Mouse (Mus musculus) cortical plate, adult 2 months (tissue): ENCODE results near the gene Npas3. TPM values are rescaled to one million over a fixed set of nuclear protein-coding genes. Genes with fewer than 3 reads are reported as not detected.

Experiments used
- H3K27ac ChIP-seq: fragments of 200-500 bp; 2 replicates; pipeline ENCODE4 v1.5.1; 2012; ENCODE audit warnings: low read length, control low read depth, inconsistent platforms; ENCODE audit not compliant: insufficient read depth
- H3K4me1 ChIP-seq: fragments of 200-500 bp; 2 replicates; pipeline ENCODE4 v1.6.1; 2011; ENCODE audit warnings: low read length; ENCODE audit not compliant: control insufficient read depth, insufficient read depth
- H3K4me3 ChIP-seq: fragments of 200-500 bp; 2 replicates; pipeline ENCODE4 v1.5.1; 2011; ENCODE audit warnings: mild to moderate bottlenecking, low read length, control low read depth; ENCODE audit not compliant: insufficient read depth
- CTCF ChIP-seq: fragments of 200-500 bp; IDR thresholded peaks from 2 replicates; pipeline ENCODE4 v1.5.1; 2011; ENCODE audit warnings: mild to moderate bottlenecking, control low read depth, low read length; ENCODE audit not compliant: insufficient read depth; ENCODE audit errors: extremely low read depth
- POLR2A ChIP-seq: fragments of 200-500 bp; IDR thresholded peaks from 2 replicates; pipeline ENCODE4 v1.6.1; 2011; ENCODE audit warnings: mild to moderate bottlenecking, low read length, control low read depth; ENCODE audit not compliant: insufficient read depth; ENCODE audit errors: extremely low read depth
- polyA plus RNA-seq: library from polyadenylated mRNA; depleted of rRNA; stranded (reverse); fragments of >200 nt; gene quantifications from 2 replicates; pipeline ENCODE4 v1.2.3, GENCODE M21; 2012; rRNA removed

Npas3 gene
- polyA plus RNA-seq: 7.9 and 8.6 TPM in 2 replicates

- TF ChIP-seq POLR2A: peak; percentile 30; the same call in 1 of the 2 replicates
- no peak for TF ChIP-seq CTCF
- no peaks in the 10 kb centered on the region for H3K4me1 ChIP-seq
- peak within 1 kb of the TSS; percentile 32 for H3K4me3 ChIP-seq
- no peak within 1 kb of the TSS for H3K27ac ChIP-seq
Measured at GRCm38 (mm10) chr12:53248101-53248727, at the start of gene Npas3. TSS of gene Npas3 (plus strand) at chr12:53248677.

- TF ChIP-seq POLR2A (no peak), CTCF (no peak)
- Histone ChIP-seq H3K4me1 (no peaks in the 10 kb centered on the region), H3K4me3 (no peak overlapping the region), H3K27ac (no peak overlapping the region)
Measured at GRCm38 (mm10) chr12:53217141-53217540, 31.3 kb upstream of the Npas3 start.

DNA sequence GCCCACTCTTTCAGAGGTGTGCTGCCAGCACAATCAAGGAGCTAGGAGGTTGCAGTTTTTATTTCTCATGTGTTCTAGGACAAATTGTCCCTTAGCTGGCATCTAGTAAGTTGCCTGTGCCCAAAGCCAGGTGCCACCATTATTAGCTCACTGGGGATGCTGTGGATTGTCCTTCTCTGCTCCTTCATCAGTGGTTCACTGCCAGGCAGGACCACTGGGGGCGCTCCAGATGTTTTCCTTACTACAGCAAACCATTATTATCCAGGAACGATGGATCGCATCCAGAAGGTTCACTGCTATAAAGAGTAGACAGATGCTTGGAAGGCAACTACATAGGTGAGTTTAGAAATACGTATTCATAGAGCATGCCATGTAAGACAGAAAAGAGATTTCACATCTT lies 25.7 kb upstream of the Npas3 start:
- Histone ChIP-seq H3K4me3 (no peak overlapping the region), H3K27ac (no peak overlapping the region), H3K4me1 (no peaks in the 10 kb centered on the region)
- TF ChIP-seq POLR2A (no peak), CTCF (0 out of 2 replicates have a peak, but pooled peaks have one; percentile 6)

DNA sequence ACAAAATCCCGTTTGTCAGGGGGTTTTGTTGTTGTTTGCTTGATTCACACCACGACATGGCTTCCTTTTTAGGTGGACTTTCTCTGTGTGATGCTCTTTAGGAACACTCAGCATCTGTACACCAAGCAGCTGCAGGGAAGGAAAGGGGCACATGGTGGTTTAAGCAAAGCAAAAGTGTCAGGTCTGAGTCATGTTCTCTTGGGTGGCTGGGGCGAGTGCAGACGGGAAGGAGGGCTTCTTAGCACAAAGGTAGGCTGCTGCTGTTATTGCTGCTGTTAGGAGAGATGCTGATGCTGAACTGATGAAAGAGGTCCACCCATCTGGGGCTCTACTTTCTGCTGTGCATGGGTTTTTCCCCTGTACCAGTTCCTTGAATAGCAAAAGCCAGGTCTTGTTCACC lies 21.1 kb upstream of the Npas3 start:
- H3K27ac ChIP-seq: no peak overlapping the region
- TF ChIP-seq POLR2A (no peak), CTCF (no peak)
- no peaks in the 10 kb centered on the region for H3K4me1 ChIP-seq
- H3K4me3 ChIP-seq: no peak overlapping the region

- TF ChIP-seq CTCF (no peak), POLR2A (no peak)
- no peak overlapping the region for H3K27ac ChIP-seq
- H3K4me1 ChIP-seq: no peaks in the 10 kb centered on the region
- no peak overlapping the region for H3K4me3 ChIP-seq
Measured at GRCm38 (mm10) chr12:53229419-53229818, 19.1 kb upstream of the Npas3 start.

DNA sequence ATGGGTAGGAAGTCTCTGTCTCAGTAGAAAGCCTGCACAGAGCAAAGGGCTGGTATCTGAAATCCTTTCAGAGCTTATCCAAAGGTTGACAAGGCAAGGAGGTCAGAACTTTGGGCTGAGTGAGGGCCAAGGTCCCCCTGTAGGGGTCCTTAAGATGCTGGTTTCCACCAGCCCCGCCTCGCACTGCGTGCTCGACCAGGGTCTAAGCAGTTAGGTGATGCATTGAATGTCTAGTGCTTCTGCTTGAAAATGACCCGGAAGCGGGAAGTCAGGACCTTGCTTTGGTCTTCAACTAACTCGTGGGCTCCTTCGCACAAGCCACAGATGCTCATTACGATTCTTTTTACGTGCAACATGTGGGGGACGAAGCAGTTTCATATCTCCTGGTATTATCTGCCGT lies 2.3 kb upstream of the Npas3 start:
- no peak overlapping the region for H3K27ac ChIP-seq
- no peak for TF ChIP-seq CTCF
- TF ChIP-seq POLR2A: no peak
- no peaks in the 10 kb centered on the region for H3K4me1 ChIP-seq
- peak overlapping the region; percentile 32; the same call in 1 of the 2 replicates for H3K4me3 ChIP-seq

- Histone ChIP-seq H3K4me3 (peak overlapping the region; percentile 32), H3K27ac (peak overlapping the region; percentile 36; the same call in 1 of the 2 replicates), H3K4me1 (no peaks in the 10 kb centered on the region)
- TF ChIP-seq POLR2A (no peak), CTCF (no peak)
Measured at GRCm38 (mm10) chr12:53246581-53247490, 1.6 kb upstream of the Npas3 start.

GRCm38 (mm10) chr12:53247491-53248035 lies 914 bp upstream of the Npas3 start:
- Histone ChIP-seq H3K4me3 (peak overlapping the region; percentile 32), H3K27ac (0 out of 2 replicates have a peak overlapping the region, but pooled peaks have one; percentile 36), H3K4me1 (no peaks in the 10 kb centered on the region)
- TF ChIP-seq POLR2A (no peak), CTCF (no peak)

- Histone ChIP-seq H3K4me1 (no peaks in the 10 kb centered on the region), H3K27ac (no peak overlapping the region)
- no peak for TF ChIP-seq CTCF
- TF ChIP-seq POLR2A: no peak
Measured at GRCm38 (mm10) chr12:53248796-53249195, 319 bp downstream of the Npas3 start.

More at GRCm38 (mm10) chr12:53248796-53249195, 319 bp downstream of the Npas3 start:
- H3K4me3 ChIP-seq: peak overlapping the region; percentile 32
